Mouse (Mus musculus) heart, postnatal 25 days (tissue): ENCODE measurements at regions not wholly inside any gene's neighbourhood (a gene's known extent, or its start where the extent isn't known, plus 50 kb on each side); places are given as distances from the start of the nearest gene placed in this dataset.

ENCODE experiments used
- DNase-seq: peaks from one replicate; pipeline ENCODE4 v3.0.0; 2022; ENCODE audit warnings: low spot score
- intact Hi-C: fragments of 180-260 bp; cut with DNase I; formaldehyde crosslinking; loops from one replicate; pipeline ENCODE4 v1.15.1; 2025

DNA sequence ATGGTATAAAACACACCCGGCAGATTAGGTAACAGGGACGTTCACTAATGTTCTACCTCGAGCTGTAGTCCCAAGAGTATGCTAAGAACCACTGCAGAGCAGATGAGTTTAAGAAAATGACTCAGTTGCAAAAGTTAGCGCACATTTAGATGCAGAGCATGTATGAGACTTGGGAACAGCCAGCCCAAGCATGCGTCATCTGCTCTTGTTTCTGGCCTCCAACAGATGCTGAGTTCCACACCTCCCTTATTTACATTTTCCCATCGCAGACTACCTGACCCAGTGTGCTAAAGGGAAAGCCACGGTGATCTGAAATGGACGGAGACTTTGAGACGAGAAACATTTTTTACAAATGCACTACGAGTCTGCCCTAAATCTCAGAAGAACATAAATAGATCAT lies 327.3 kb downstream of the Gpat3 start:
- DNase-seq = no peak

GRCm38 (mm10) chr5:101169074-101169473 lies 323.6 kb downstream of the Gpat3 start:
- intact Hi-C loops = no loop called here
- no peak for DNase-seq

More for the DNA sequence above, 327.3 kb downstream of the Gpat3 start:
- intact Hi-C loops = no loop called here

DNA sequence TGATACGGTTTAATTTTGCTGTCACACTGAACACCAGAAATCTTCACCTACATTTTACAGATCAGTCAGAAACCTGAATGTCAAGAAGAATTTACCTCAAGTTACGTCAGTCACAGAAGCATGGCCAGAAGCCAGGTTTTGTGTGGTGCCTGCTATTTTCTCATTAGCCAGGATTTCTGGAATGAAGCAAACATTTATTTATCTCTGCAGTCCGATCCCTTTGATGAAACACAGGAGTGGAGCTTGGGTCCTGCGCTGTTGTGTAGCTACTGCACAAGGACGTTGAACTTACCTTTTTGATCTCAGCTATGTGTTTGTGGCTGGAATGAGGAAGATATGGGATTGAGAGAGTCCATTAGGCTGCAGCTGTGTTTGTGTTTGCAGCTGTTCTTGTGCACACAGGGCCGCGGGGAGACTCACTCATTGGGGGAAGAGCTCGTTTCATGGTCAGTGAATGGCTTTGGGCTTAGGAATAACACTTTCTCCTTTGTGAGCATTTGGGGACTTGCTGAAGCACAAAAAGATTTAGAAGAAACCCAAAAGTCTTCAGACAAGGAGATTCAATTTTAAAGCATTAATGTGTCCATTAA lies 318.2 kb downstream of the Gpat3 start:
- DNase-seq = no peak

GRCm38 (mm10) chr5:101163112-101163511 lies 317.6 kb downstream of the Gpat3 start:
- no peak for DNase-seq
- intact Hi-C loops = no loop called here

More for the DNA sequence above, 318.2 kb downstream of the Gpat3 start:
- intact Hi-C loops = no loop called here

GRCm38 (mm10) chr5:101157416-101157815 lies 311.9 kb downstream of the Gpat3 start:
- DNase-seq = no peak
- intact Hi-C loops = no loop called here

- DNase-seq = no peak
- intact Hi-C loops = no loop called here
Measured at GRCm38 (mm10) chr5:101146345-101146744, 300.8 kb downstream of the Gpat3 start.

GRCm38 (mm10) chr5:101124941-101125453 lies 279.5 kb downstream of the Gpat3 start:
- DNase-seq = no peak
- intact Hi-C loops = no loop called here

DNA sequence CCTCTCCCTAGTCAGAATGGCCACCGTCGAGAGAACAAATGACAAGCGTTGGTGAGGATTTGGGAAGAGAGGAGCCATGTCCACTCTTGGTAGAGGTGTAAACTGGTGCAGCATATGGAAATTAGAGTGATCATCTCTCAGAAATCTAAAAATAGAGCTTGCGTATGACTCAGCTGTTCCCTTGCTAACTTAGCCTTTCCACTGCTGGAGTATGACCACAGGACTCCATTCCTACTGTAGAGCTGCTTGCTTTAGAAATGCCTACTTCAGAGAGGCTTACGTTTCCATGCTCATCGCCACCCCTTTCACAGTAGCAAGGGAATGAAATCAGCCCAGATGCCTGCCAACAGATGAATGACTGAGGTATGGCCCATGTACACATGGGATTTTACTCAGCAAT lies 277.4 kb downstream of the Gpat3 start:
- intact Hi-C loops = no loop called here
- DNase-seq = no peak

- DNase-seq = no peak
- intact Hi-C loops = no loop called here
Measured at GRCm38 (mm10) chr5:101120509-101121201, 275.1 kb downstream of the Gpat3 start.

GRCm38 (mm10) chr5:101112151-101112769 lies 266.7 kb downstream of the Gpat3 start:
- intact Hi-C loops = no loop called here
- no peak for DNase-seq

GRCm38 (mm10) chr5:101111619-101112018 lies 266.1 kb downstream of the Gpat3 start:
- DNase-seq = no peak
- intact Hi-C loops = no loop called here

- intact Hi-C loops = no loop called here
- DNase-seq = no peak
Measured at GRCm38 (mm10) chr5:101100975-101101699, 255.6 kb downstream of the Gpat3 start.

GRCm38 (mm10) chr5:101091027-101091598 lies 245.6 kb downstream of the Gpat3 start:
- no peak for DNase-seq
- intact Hi-C loops = no loop called here

GRCm38 (mm10) chr5:101090415-101091026 lies 245.0 kb downstream of the Gpat3 start:
- DNase-seq = no peak
- intact Hi-C loops = no loop called here

- intact Hi-C loops = no loop called here
- DNase-seq = no peak
Measured at GRCm38 (mm10) chr5:101085199-101085598, 239.7 kb downstream of the Gpat3 start.

DNA sequence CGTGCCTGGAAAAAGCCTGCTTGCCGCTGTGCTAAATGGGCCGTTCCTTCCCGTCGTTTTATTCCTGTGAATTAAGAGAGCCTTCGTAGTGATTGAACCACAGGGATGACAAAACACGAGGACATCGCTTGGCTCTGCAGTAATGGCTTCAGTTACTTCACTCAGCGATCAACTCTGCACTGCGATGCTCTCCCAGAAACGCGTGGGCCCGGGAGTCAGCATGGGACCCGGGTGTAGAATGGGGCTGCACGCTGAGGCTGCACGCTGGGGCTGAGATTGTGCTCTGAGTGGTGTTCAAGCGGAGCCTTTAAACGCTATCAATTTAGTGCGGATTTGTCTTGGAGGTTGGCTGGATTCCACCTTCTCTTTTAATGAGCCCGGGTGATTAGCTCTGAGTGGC lies 237.1 kb downstream of the Gpat3 start:
- intact Hi-C loops = no loop called here

DNA sequence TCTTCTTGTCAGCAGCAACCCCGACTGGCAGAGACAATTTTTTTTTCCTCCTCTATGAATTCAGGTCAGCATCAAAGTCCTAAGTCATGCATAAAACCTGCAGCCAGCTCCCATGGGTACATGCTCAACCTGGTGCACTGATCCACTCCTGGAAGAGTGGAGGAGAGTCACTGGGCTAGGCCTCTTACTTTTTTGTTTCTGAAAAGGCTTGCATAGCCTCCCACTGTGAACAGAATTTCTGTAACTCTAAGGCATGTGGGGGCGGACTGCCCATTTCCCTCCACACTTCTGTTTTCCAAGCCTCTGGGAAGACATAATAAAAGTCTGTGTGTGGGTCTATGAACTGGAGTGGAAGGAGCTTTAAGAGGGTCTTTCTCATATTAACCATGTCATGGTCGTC lies 218.8 kb downstream of the Gpat3 start:
- DNase-seq = no peak
- intact Hi-C loops = no loop called here

More for the DNA sequence above, 237.1 kb downstream of the Gpat3 start:
- no peak for DNase-seq

DNA sequence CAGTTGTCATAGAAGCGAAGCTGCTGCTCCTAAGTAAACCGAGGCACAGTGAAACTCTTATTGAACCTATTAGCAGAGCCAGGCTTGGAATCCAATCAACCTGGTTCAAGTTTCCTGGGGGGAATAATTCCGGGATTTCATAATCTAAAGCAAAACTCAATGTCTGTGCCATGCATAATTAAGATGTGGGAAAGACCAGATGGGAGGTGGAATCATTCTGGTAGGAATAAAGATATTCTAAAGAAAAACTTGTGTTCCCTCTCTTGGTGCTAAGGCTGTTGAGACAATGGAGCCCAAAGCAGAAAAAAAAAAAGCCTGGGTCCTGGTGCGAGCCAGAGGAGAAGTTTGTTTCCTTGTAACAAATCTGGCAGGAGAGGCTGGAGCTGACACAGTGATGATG lies 217.7 kb downstream of the Gpat3 start:
- intact Hi-C loops = loop anchor here (2.0 kb wide), 1 partner anchor 16 kb away; no protein-coding TSS in a partner anchor

DNA sequence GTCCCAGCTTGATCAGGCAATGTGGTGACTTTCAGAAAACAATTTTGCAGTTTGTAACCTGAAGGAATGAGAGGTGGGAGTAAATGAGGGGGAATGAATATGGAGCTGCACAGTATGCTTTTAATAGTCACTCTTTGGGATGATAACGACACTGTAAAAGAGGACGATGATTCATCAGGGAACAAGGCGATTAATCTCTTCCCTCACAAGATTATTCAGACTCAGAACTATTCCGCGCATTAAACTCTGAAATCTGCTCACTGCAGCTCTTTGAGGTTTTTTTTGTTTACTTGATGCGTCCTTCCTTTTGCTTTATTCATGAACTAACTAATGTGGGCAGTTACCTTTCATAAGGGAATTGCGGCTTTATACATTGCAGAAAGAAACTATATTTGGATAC lies 206.1 kb downstream of the Gpat3 start:
- intact Hi-C loops = no loop called here
- no peak for DNase-seq

More for the DNA sequence above, 217.7 kb downstream of the Gpat3 start:
- no peak for DNase-seq

DNA sequence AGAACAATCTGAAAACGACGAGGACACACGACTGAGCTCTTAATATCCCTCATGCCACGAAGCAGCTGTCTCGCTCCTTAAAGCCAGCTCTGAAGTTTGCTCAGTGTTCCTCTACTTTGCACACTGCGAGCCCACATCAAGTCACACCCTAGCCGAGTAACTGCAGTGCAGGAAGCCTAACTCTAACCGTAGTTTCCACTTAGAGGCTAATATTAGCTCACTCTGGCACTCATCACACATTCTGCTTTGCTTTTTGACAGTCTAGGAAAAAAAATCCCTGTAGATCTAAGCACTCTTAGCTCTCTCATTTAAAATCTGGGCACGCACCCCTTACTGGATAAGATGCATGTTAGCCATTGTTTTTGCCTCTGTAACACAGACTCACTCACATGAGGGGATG lies 195.0 kb downstream of the Gpat3 start:
- DNase-seq = no peak
- intact Hi-C loops = no loop called here
